ENCODE assay signal across 10 mouse cellular contexts in the genomic region with DNA sequence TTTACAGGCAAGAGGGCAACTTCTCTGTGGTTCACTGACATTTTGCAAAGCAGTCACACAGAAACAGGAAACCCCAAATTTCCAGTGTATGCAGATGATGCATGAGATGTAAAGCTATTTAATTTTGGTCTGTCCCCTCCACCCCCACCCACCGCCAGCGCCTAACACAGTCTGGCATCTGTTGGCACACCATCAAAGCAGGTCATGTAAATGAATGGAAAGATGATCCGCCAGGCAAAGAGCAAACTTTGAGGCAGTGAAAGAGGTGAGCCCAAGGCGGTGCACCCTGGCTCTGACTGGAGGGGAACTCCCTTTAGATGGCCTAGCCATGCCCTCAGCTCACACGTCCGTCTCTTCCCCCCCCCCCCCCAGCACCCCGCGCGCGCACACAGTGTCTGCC. TPM values are rescaled to one million over a fixed set of nuclear protein-coding genes. Genes with fewer than 3 reads are reported as not detected.
A peak's percentile ranks its signal among the peaks of the same experiment; 100 is the strongest.
DNase-seq lines count a peak whose midpoint lies in the region; ATAC-seq and TF ChIP-seq lines count a peak whose summit lies in the region.
"Had no signal": no experiment of that assay in that cellular context is flagged by ENCODE, and none has a peak within 500 bp of the region (broad histone marks: within the 10 kb centered on the region; RNA-seq: fewer than 3 reads in every experiment).

No protein-coding gene starts in this region.

- 0 out of 2 replicates have a peak overlapping the region, but pooled peaks have one; percentile 3 for H3K9ac ChIP-seq in heart, postnatal 0 days (replicated peaks; ENCODE audit: low read depth, low read length)
- peak overlapping the region; percentile 64 for H3K9ac ChIP-seq in embryonic facial prominence, embryonic 13.5 days
- peak overlapping the region; percentile 44 for H3K9ac ChIP-seq in limb, embryonic 12.5 days (replicated peaks)

- intact Hi-C loops in heart, postnatal 36 days (cut with DNase I): no loop called here

- ATAC-seq in heart, postnatal 0 days (ENCODE audit: insufficient read depth, low read depth): no peak
- peak; percentile 69 for ATAC-seq in embryonic facial prominence, embryonic 13.5 days (ENCODE audit: insufficient number of reproducible peaks, insufficient read depth, low FRiP score, low TSS enrichment, low read depth)
- peak; percentile 57 for ATAC-seq in limb, embryonic 12.5 days (ENCODE audit: insufficient number of reproducible peaks, insufficient read depth, low FRiP score, low TSS enrichment, low read depth)
- ATAC-seq in neutrophil, adult 5-6 weeks (ENCODE audit: extremely low read depth, insufficient number of reproducible peaks, low FRiP score, poor library complexity, severe bottlenecking): peak; percentile 66
- ATAC-seq: Patski had no signal

- peak overlapping the region; percentile 71 for H3K4me2 ChIP-seq in heart, postnatal 0 days (ENCODE audit: low read depth, low read length)
- peak overlapping the region; percentile 90 for H3K4me2 ChIP-seq in embryonic facial prominence, embryonic 13.5 days
- peak overlapping the region; percentile 77 for H3K4me2 ChIP-seq in limb, embryonic 12.5 days

- peak overlapping the region; percentile 43 for H3K4me3 ChIP-seq in heart, postnatal 0 days (ENCODE audit: low read depth, low read length)
- H3K4me3 ChIP-seq in embryonic facial prominence, embryonic 13.5 days: peak overlapping the region; percentile 51
- peak overlapping the region; percentile 45 for H3K4me3 ChIP-seq in limb, embryonic 12.5 days (replicated peaks)

- DNase-seq in heart, postnatal 0 days (ENCODE audit: low spot score): no peak
- no peak for DNase-seq in heart, postnatal 36 days
- DNase-seq in cerebellum, postnatal 4 days (ENCODE audit: low spot score in 2 of 2): no peak
- no peak for DNase-seq in cerebellum, postnatal 14 days
- no peak for DNase-seq in kidney, adult 18-20 months

- no peaks in the 10 kb centered on the region; the same call in 1 of the 2 replicates for H3K9me3 ChIP-seq in heart, postnatal 0 days (replicated peaks; ENCODE audit: control insufficient read depth, low read length)
- no peaks in the 10 kb centered on the region for H3K9me3 ChIP-seq in embryonic facial prominence, embryonic 13.5 days
- H3K9me3 ChIP-seq in limb, embryonic 12.5 days: no peaks in the 10 kb centered on the region

- peaks cover 5% of the 10 kb centered on the region; the same call in 1 of the 2 replicates for H3K4me1 ChIP-seq in heart, postnatal 0 days (ENCODE audit: control insufficient read depth, insufficient read depth)
- H3K4me1 ChIP-seq in embryonic facial prominence, embryonic 13.5 days: peaks cover 26% of the 10 kb centered on the region
- peaks cover 26% of the 10 kb centered on the region for H3K4me1 ChIP-seq in limb, embryonic 12.5 days (replicated peaks)

- no peak for TF ChIP-seq CTCF in heart, postnatal 0 days (IDR thresholded peaks at IDR 0.05; ENCODE audit: low read depth)

- peaks cover 54% of the 10 kb centered on the region for H3K27me3 ChIP-seq in heart, postnatal 0 days (ENCODE audit: control insufficient read depth, insufficient read depth, low read length)
- peaks cover 53% of the 10 kb centered on the region for H3K27me3 ChIP-seq in embryonic facial prominence, embryonic 13.5 days
- peaks cover 67% of the 10 kb centered on the region for H3K27me3 ChIP-seq in limb, embryonic 12.5 days

- no peak overlapping the region for H3K27ac ChIP-seq in heart, postnatal 0 days (ENCODE audit: low read depth)
- no peak overlapping the region for H3K27ac ChIP-seq in embryonic facial prominence, embryonic 13.5 days
- H3K27ac ChIP-seq in limb, embryonic 12.5 days: no peak overlapping the region
- H3K27ac ChIP-seq: macrophage had no signal

- WGBS in heart, postnatal 0 days: 5% methylated on average over 8 of the region's 10 CpGs
- under 1% methylated on average over 8 of the region's 10 CpGs for WGBS in embryonic facial prominence, embryonic 13.5 days
- 4% methylated on average over 8 of the region's 10 CpGs for WGBS in limb, embryonic 12.5 days

- no peak for TF ChIP-seq EP300 in heart, postnatal 0 days (IDR thresholded peaks at IDR 0.05; ENCODE audit: low read depth)

- H3K36me3 ChIP-seq in heart, postnatal 0 days (replicated peaks; ENCODE audit: control insufficient read depth, insufficient read depth, low read length): no peaks in the 10 kb centered on the region
- H3K36me3 ChIP-seq in embryonic facial prominence, embryonic 13.5 days: no peaks in the 10 kb centered on the region
- no peaks in the 10 kb centered on the region for H3K36me3 ChIP-seq in limb, embryonic 12.5 days

RNA-seq across cellular contexts. Expression of a gene that starts 8.7 kb away (rescaled TPM):
- not detected in 2 replicates for total RNA-seq in heart, postnatal 0 days (2014; rRNA removed; ENCODE audit: low replicate concordance)
- polyA plus RNA-seq in heart, postnatal 0 days (2015; fragmentation: Nextera tagmentation; extraction: Ambion mirVana): not detected in 2 replicates
- not detected for total RNA-seq in heart, postnatal 36 days (2021)
- not detected in 2 replicates for polyA plus RNA-seq in embryonic facial prominence, embryonic 13.5 days (2015; fragmentation: Nextera tagmentation; extraction: Ambion mirVana)
- not detected in 2 replicates for polyA plus RNA-seq in limb, embryonic 12.5 days (2016; fragmentation: Nextera tagmentation; extraction: Ambion mirVana)
- not detected in 2 replicates for total RNA-seq in neutrophil, adult 5-6 weeks (2017)
- polyA plus RNA-seq: macrophage, Patski had no signal

RNA-seq across cellular contexts. Expression of a gene that starts 22.1 kb away (rescaled TPM):
- total RNA-seq in heart, postnatal 0 days (2014; rRNA removed; ENCODE audit: low replicate concordance): 18.4 and 28.5 TPM in 2 replicates
- 27.4 and 28.5 TPM in 2 replicates for polyA plus RNA-seq in heart, postnatal 0 days (2015; fragmentation: Nextera tagmentation; extraction: Ambion mirVana)
- total RNA-seq in heart, postnatal 36 days (2021): 10 to 100 TPM; 23.8 to 26.4 TPM
- polyA plus RNA-seq in embryonic facial prominence, embryonic 13.5 days (2015; fragmentation: Nextera tagmentation; extraction: Ambion mirVana): 34.0 and 40.5 TPM in 2 replicates
- 55.0 and 56.8 TPM in 2 replicates for polyA plus RNA-seq in limb, embryonic 12.5 days (2016; fragmentation: Nextera tagmentation; extraction: Ambion mirVana)
- total RNA-seq in neutrophil, adult 5-6 weeks (2017): 68.6 and 88.6 TPM in 2 replicates

Comparison
In these comparisons a context has a peak if more than half of its experiments do, and no peak if none do; other contexts are left out.
1. H3K9ac ChIP-seq: peak in every context shown above with its lines; median percentile 64 in embryonic facial prominence, embryonic 13.5 days; 44 in limb, embryonic 12.5 days; 3 in heart, postnatal 0 days.